Mouse (Mus musculus) lung, adult 2 months (tissue): ENCODE data around the gene Hip1.

Source experiments
- CTCF ChIP-seq: fragments of 200-500 bp; IDR thresholded peaks from 2 replicates; pipeline ENCODE4 v1.5.1; 2011; ENCODE audit warnings: mild to moderate bottlenecking, low read length, control low read depth; ENCODE audit not compliant: insufficient read depth
- POLR2A ChIP-seq: fragments of 200-500 bp; IDR thresholded peaks from 2 replicates; pipeline ENCODE4 v1.6.1; 2011; ENCODE audit warnings: low read depth, mild to moderate bottlenecking, control low read depth, low read length, borderline replicate concordance; ENCODE audit errors: extremely low read depth

- TF ChIP-seq CTCF (no peak), POLR2A (no peak)
Measured at GRCm38 (mm10) chr5:135502027-135502426, 42.9 kb downstream of the Hip1 start.
